Mouse (Mus musculus) adrenal gland, adult 2 months (tissue): Measurements from ENCODE around the gene Zfp993. TPM values are rescaled to one million over a fixed set of nuclear protein-coding genes. Genes with fewer than 3 reads are reported as not detected.
"Not testable (repeated sequence)": the region's sequence is repeated elsewhere in the genome, so short reads cannot be mapped to it uniquely, and the experiment has no call there.

Source experiments
- DNase-seq: peaks from one replicate; pipeline ENCODE4 v3.0.0; 2021
- long read RNA-seq: library from polyadenylated mRNA; stranded (forward); transcript quantifications from one replicate; pipeline ENCODE4 v2.0.0, GENCODE M21; 2021
- polyA plus RNA-seq: library from polyadenylated mRNA; depleted of rRNA; stranded (reverse); fragments of >200 nt; gene quantifications from 2 replicates; pipeline ENCODE4 v1.2.3, GENCODE M21; 2012; rRNA removed
- total RNA-seq, 2 experiments: library from RNA; stranded (reverse); gene quantifications; 2 replicates each; pipeline ENCODE4 v1.2.3; 2021

Gene Zfp993
- 1 to 10 TPM; 3.1 to 8.2 TPM for total RNA-seq
- polyA plus RNA-seq = not detected in 2 replicates
- long read RNA-seq, partial matches to known transcripts = 0 of 1 reads
- long read RNA-seq, other reads (novel, unspliced or antisense) = 1 of 1 reads

DNA sequence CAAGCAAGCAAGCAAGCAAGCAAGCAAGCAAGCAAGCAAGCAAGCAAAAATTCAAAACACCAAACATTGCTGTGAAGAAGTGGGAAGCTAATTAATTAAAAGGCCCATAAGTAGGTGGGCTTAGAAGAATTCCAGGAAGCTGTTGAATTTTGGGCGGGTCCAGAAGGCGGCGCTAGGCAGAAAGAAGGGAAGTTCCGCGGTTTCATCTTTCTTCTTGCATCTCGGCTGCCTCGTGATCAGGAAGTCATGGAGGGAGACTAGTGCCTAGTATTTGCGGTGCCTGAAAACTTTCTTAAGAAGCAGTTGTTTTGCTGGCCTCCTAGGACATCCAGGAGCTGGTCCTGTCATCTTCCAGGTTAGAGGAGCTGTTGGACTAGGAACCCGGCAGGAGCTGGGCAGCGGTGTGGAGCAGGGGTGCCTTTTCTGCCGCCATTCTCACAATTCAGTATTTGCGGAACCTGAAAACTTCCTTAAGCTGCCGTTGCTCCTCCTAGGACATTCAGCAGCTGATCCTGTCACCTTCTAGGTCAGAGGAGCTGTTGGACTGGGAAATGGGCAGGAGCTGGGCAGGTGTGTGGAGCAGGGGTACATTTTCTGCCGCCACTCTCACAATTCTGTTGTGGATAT lies at the start of gene Zfp993:
Gene Zfp993, plus strand, starts transcription at position 188 of the 627 bp plus-strand sequence.
- not testable (repeated sequence) for DNase-seq

- peak; percentile 0 for DNase-seq
Measured at GRCm38 (mm10) chr4:146579905-146580873, 30.6 kb upstream of the Zfp993 start.

DNA sequence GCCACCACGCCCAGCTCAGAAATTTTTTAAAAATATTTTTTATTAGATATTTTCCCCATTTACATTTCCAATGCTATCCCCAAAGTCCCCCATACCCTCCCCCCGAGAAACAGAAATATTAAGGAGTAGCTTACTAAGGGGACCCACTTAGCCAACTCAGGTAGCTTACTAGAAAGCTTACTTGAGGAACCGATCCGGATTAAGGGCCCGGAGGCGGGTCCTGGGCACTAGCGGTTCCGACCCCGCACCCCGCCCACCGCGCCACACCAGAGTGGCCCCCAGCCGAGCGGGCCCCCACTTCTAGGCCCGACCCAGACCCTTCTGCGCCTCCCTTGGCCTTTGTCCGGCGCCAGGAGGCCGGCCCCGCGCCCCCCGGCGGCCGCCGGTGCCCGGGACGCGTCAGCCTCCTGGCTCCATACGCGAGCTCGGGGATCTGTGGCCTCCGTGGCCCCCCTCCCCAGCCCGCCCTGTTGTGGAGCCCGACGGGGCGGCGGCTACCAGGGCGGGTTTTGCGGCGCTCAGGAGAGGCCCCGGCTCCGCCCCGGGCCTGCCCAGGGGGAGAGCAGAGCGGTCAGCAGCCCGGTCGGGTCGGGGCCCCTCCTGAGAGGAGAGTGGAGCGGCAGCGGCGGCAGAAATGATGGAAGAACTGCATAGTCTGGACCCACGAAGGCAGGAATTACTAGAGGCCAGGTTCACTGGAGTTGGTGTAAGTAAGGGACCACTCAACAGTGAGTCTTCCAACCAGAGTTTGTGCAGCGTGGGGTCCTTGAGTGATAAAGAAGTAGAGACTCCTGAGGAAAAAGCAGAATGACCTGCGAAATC lies 7.0 kb upstream of the Zfp993 start:
- peak; percentile 2 for DNase-seq

DNA sequence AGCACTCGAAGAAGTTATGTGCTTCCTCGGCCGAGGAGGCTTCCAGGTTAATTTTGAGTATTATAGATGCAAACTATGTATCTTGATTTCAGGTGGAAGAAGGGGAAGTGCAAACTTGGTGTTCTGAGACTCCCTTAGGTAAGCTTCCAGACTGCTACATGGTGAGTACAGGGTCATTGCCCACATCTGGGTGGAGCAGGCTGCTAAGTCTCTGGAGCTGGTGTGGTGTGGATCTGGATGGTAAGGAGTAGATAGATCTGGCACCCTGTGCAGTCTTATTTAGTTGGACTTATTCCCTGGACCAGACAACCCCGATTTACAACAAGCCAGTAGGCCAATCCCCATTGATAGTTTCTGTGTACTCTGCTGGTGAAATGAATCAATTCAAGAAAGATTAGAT lies 33.6 kb downstream of the Zfp993 start:
- not testable (repeated sequence) for DNase-seq

DNA sequence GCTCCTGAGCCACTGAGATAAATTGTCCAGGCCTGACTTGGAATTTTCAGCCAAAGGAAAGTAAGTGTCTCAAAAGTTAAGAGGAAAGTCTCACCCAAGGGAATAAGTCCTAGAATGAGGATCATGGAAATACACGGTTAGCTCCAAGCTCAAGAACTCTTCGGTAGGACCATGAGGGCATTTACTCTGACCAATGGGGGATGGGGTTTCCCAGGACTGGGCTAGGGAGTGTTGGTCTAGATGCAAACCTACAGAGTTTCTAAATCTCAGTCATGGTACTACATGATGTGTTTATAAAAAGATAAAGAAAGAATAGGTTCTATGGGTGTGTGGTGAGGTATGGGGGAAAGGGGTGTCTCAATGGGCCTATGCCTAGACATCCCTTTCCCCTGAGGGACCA lies 38.9 kb downstream of the Zfp993 start:
- DNase-seq = not testable (repeated sequence)

GRCm38 (mm10) chr4:146650115-146650514 lies 39.4 kb downstream of the Zfp993 start:
- DNase-seq = not testable (repeated sequence)

DNA sequence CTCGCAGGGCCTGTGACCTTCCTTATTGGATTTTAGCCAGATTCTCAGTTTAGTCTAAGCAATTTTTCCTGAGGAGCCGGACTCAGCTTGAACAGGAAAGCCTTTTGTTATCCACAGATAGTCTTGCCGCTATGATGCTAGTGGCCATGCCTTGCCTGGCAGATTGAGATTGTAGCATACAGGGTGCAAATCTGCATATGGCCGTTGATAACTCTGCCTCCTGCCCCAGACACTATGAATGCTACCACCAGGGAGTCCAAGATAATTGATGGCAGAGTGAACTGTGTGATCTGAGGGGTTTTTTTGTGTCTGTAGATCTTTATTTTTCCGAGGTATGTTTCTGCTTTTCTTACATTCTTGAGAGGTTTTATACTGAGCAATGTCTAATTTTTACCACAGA lies 39.9 kb downstream of the Zfp993 start:
- not testable (repeated sequence) for DNase-seq

Other genes starting within 250 kb of the Zfp993 start
- gene Zfp992, start 161.9 kb upstream of the Zfp993 start, total RNA-seq = 1 to 10 TPM; 3.6 to 4.1 TPM
- 0.16 and 0.18 TPM in 2 replicates for gene Zfp992, start 161.9 kb upstream of the Zfp993 start, polyA plus RNA-seq
- gene Zfp981, start 108.9 kb upstream of the Zfp993 start, total RNA-seq = under 1 TPM; 0.59 to 0.95 TPM
- not detected in 2 replicates for gene Zfp981, start 108.9 kb upstream of the Zfp993 start, polyA plus RNA-seq